ENCODE assay signal across 16 mouse cellular contexts in the genomic region with DNA sequence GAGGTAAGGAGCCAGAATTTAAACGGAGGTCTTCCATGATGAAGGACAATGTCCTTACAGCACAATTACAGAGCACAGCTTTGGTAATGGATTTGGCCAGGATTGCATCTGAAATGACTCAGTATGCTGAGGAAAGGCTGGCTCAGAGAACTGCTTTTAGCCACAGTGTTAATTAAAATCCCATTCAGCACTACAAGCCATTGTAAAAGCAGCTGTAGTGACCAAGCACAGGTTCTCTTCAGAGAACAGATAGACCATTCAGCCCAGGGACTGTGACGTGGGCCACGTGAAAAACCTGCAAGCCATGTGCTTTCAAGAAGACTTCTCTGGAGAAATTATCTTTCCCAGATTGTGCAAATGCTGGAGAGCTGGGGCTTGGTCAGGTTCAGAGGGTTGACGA.
"Had no signal": no experiment of that assay in that cellular context is flagged by ENCODE, and none has a peak within 500 bp of the region (broad histone marks: within the 10 kb centered on the region; RNA-seq: fewer than 3 reads in every experiment).

No protein-coding gene starts in this region.

- H3K36me3 ChIP-seq: limb, embryonic 10.5 days; liver, embryonic 15.5 days; midbrain, embryonic 10.5 days; neural tube, embryonic 12.5 days had no signal

- H3K27me3 ChIP-seq: liver, embryonic 15.5 days; neural tube, embryonic 12.5 days had no signal

- H3K4me3 ChIP-seq: layer of hippocampus, adult 2 months; left cerebral cortex, adult 2 months; limb, embryonic 10.5 days; liver, embryonic 15.5 days; midbrain, embryonic 10.5 days; neural tube, embryonic 12.5 days had no signal

- ATAC-seq: lung, postnatal 0 days had no signal

- H3K4me1 ChIP-seq: limb, embryonic 10.5 days; liver, embryonic 15.5 days; midbrain, embryonic 10.5 days; neural tube, embryonic 12.5 days had no signal

- H3K4me2 ChIP-seq: liver, embryonic 11.5 days; liver, embryonic 15.5 days; neural tube, embryonic 12.5 days had no signal

- H3K9me3 ChIP-seq: limb, embryonic 10.5 days; liver, embryonic 15.5 days; midbrain, embryonic 10.5 days; neural tube, embryonic 12.5 days had no signal

- H3K9ac ChIP-seq: liver, embryonic 15.5 days; neural tube, embryonic 12.5 days had no signal

- H3K27ac ChIP-seq: layer of hippocampus, adult 2 months; left cerebral cortex, adult 2 months; limb, embryonic 10.5 days; liver, embryonic 15.5 days; midbrain, embryonic 10.5 days; neural tube, embryonic 12.5 days had no signal

- DNase-seq: kidney, postnatal 10 days; kidney, postnatal 4 days; lung, adult 2 months; lung, postnatal 36 days; midbrain, embryonic 14.5 days; retina, postnatal 1 day; right cerebral cortex, postnatal 4 days; thymus, postnatal 36 days had no signal
